Mouse (Mus musculus) adipocyte (in vitro differentiated cells): ENCODE data around the gene Zfp652.

ENCODE experiments used
- DNase-seq: peaks from one replicate; pipeline ENCODE4 v3.0.0-alpha.2; 2016; ENCODE audit warnings: low spot score

Gene Zfp652

GRCm38 (mm10) chr11:95832129-95833005 is 119.9 kb downstream of the Zfp652 start:
- DNase-seq, result no peak

DNA sequence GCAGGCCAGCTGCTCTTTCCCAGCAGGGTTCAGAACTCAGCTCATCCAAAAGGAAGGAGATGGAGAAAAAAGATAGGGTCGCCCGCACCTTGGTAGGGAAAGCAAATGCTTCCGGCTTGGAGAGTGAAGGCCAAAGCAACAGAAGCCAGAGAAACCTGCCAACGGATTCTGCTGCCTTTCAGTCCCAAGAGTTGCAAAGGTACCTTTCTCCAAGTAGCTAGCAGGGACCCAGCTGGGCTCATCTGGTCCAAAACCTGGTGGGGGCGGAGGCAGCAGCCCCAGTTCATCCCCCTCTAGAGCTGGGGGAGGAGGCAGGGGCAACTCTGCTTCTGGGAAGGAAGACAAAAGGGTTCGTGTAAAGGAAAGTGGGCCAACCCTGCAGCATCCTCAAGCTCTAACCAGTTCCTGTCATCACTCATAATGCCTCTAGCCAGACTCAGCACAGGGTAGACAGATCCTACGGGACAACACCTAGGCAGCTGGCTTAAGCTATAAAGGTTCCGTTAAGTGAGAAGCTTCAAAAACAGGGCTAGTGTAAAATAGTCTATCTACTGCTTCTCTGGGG is 120.6 kb downstream of the Zfp652 start:
- no peak for DNase-seq

- no peak for DNase-seq
Observed at GRCm38 (mm10) chr11:95833631-95834142, 121.2 kb downstream of the Zfp652 start.

DNA sequence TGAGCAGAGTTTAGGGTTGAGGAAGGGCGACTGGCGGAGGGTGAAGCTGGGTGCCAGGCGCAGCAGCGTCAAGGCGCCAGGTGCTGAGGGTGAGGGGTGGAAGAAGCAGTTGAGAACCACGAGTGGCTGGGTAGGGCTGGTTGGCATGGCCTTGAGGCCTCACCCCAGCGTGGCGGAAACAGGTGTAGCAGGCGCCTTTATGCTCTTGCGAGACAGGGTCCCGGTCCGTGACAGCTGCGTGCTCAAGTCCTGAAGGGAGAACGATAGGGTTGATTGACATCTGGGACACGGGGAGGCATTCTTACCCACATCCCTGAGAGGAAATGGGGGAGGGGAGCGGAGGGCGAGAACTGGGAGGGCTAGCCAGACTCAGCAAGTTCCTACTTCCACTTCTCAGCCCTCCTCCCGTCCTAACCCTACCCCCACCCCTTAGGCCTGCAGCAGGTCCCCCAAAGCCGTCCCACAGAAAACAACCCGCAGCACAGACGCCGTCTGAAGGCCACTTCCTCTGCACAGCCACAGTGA is 121.7 kb downstream of the Zfp652 start:
- DNase-seq, result no peak

GRCm38 (mm10) chr11:95834742-95835710 is 122.6 kb downstream of the Zfp652 start:
- no peak for DNase-seq

- no peak for DNase-seq
Observed at GRCm38 (mm10) chr11:95835832-95836231, 123.4 kb downstream of the Zfp652 start.

- DNase-seq, result no peak
Observed at GRCm38 (mm10) chr11:95836433-95836832, 124.0 kb downstream of the Zfp652 start.

DNA sequence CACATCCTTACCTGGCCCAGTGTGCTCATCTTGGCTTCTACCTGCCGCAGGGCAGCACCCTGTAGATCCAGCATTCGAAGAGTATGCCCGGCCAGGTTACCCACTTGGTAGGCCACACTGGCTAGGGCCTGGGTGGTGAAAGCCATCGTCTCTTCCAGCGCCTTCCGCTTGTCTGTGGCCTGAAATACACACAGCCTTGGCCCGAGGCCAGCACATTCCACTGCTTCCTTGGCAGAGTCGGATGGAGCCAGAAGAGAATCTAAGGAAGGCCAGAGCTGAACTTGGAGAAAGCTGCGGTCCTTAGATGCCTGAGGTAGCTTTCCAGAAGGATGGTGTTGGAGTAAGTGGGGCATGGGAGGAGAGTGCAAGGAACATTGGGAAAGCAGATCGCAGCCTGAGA is 124.6 kb downstream of the Zfp652 start, which contains the start of gene Gngt2:
Gngt2 (plus strand) TSS at position 158 of the 400 bp plus-strand sequence.
- peak; percentile 87 for DNase-seq

GRCm38 (mm10) chr11:95838598-95838997 is 126.1 kb downstream of the Zfp652 start:
- DNase-seq, result no peak

- no peak for DNase-seq
Observed at GRCm38 (mm10) chr11:95838999-95839868, 126.8 kb downstream of the Zfp652 start.

GRCm38 (mm10) chr11:95840694-95841497 is 128.4 kb downstream of the Zfp652 start:
- DNase-seq, result no peak

- DNase-seq, result no peak
Observed at GRCm38 (mm10) chr11:95841498-95841830, 129.0 kb downstream of the Zfp652 start.

- no peak for DNase-seq
Observed at GRCm38 (mm10) chr11:95842074-95842681, 129.7 kb downstream of the Zfp652 start, which contains the start of gene Abi3. Gene Abi3 (minus strand): TSS chr11:95842476.

DNA sequence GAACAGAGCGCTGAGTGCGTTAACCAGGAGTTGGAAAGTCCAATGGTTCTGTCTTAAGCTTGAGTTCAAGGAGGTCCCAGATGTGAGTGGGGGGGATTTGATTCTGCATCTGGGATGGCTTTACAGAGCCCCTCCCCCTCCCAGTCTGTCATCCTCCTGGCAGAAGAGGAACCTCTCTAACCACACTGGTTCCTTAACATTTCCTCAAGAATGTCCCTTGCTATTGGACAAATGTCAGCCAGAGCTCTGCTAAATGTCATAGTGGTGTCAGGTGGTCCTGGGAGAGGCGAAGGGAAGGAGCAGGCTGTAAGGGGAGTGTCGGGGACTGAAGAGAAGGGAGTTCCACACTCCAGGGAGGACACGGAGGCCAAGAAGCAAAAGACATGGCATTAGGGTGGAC is 130.5 kb downstream of the Zfp652 start:
- no peak for DNase-seq

- DNase-seq, result no peak
Observed at GRCm38 (mm10) chr11:95843421-95843950, 131.0 kb downstream of the Zfp652 start.

DNA sequence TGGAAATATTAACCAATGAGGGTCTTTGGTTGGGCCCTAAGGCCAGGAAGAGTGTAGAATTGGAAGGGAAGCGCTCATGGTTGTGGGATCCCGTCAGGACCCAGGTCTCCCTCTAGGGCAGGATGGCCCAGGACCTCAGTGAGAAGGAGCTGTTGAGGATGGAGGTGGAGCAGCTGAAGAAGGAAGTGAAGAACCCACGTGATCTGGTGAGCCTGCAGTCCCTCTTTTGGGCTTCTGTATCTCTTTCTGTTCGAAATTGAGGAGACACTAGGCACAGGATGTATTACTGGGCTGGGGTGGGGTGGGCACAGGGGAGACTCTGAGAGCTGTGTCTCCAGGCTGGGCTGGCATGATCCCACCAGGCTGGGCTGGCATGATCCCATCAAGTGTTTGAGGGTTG is 132.5 kb downstream of the Zfp652 start:
- DNase-seq, result no peak

DNA sequence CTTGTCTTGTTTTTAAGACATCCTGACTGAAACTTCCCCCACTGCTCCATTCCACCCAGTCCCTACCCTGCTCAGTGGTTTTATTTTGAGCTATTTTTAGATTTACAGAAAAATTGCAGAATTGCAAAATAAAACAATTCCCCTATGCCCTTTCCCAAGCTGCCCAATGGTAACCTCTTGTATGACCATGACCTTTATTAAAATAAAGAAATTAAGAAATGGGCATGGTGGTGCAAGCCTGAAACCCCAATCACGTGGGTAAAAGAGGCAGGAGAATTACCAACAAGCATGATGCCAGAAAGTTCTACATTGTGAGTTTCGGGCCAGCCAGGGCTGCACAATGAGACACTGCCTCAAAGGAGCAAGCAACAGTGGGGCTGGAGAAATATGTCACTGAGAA is 138.4 kb downstream of the Zfp652 start:
- DNase-seq, result peak; percentile 67

- peak; percentile 78 for DNase-seq
Observed at GRCm38 (mm10) chr11:95853684-95854083, 141.2 kb downstream of the Zfp652 start.

- no peak for DNase-seq
Observed at GRCm38 (mm10) chr11:95857306-95857705, 144.8 kb downstream of the Zfp652 start.
